9 mouse cellular contexts compared by ENCODE assay signal in genomic region chr11:78116146-78116410, GRCm38 (mm10). TPM values are rescaled to one million over a fixed set of nuclear protein-coding genes. Genes with fewer than 3 reads are reported as not detected.
DNase-seq lines count a peak whose midpoint lies in the region; ATAC-seq and TF ChIP-seq lines count a peak whose summit lies in the region.
"Had no signal": no experiment of that assay in that cellular context is flagged by ENCODE, and none has a peak within 500 bp of the region (broad histone marks: within the 10 kb centered on the region; RNA-seq: fewer than 3 reads in every experiment).

No protein-coding gene starts in this region.

- TF ChIP-seq POLR2A in cerebellum, adult 2 months (IDR thresholded peaks at IDR 0.05; ENCODE audit: borderline replicate concordance, insufficient read depth, low read length) = no peak

- H3K9me3 ChIP-seq in forebrain, embryonic 13.5 days (replicated peaks) = no peaks in the 10 kb centered on the region
- no peaks in the 10 kb centered on the region for H3K9me3 ChIP-seq in liver, embryonic 15.5 days (replicated peaks)

- H3K36me3 ChIP-seq in forebrain, embryonic 13.5 days (ENCODE audit: poor library complexity, severe bottlenecking) = no peaks in the 10 kb centered on the region
- H3K36me3 ChIP-seq in liver, embryonic 15.5 days (replicated peaks) = no peaks in the 10 kb centered on the region

- ATAC-seq in forebrain, embryonic 13.5 days = no peak
- no peak for ATAC-seq in liver, embryonic 15.5 days (ENCODE audit: insufficient read depth)
- ATAC-seq in activated CD4-positive, CD25-positive, alpha-beta regulatory T cell, adult 4 months = no peak

- no peaks in the 10 kb centered on the region for H3K27me3 ChIP-seq in cerebellum, adult 2 months (ENCODE audit: control insufficient read depth, insufficient read depth, low read length)
- no peaks in the 10 kb centered on the region for H3K27me3 ChIP-seq in forebrain, embryonic 13.5 days
- no peaks in the 10 kb centered on the region for H3K27me3 ChIP-seq in liver, embryonic 15.5 days

- TF ChIP-seq CTCF in cerebellum, adult 2 months (IDR thresholded peaks at IDR 0.05; ENCODE audit: borderline replicate concordance, insufficient read depth, low read depth, low read length) = no peak

- H3K4me1 ChIP-seq in cerebellum, adult 2 months (ENCODE audit: control insufficient read depth, insufficient read depth, low read length) = peaks cover 4% of the 10 kb centered on the region
- peaks cover 58% of the 10 kb centered on the region for H3K4me1 ChIP-seq in forebrain, embryonic 13.5 days
- H3K4me1 ChIP-seq in liver, embryonic 15.5 days (replicated peaks) = peaks cover 73% of the 10 kb centered on the region

- H3K9ac ChIP-seq in forebrain, embryonic 13.5 days = peak overlapping the region; percentile 88
- H3K9ac ChIP-seq in liver, embryonic 15.5 days = peak overlapping the region; percentile 65

- 8% methylated on average over 5 of the region's 5 CpGs for WGBS in cerebellum, adult 2 months
- WGBS in forebrain, embryonic 13.5 days = 2% methylated on average over 5 of the region's 5 CpGs
- WGBS in liver, embryonic 15.5 days (ENCODE audit: insufficient replicate concordance) = 7% methylated on average over 5 of the region's 5 CpGs

- DNase-seq in cerebellum, adult 2 months = no peak
- DNase-seq in cerebellum, postnatal 25 days = no peak
- DNase-seq in 416B (ENCODE audit: low read depth) = peak; percentile 58
- no peak for DNase-seq in cerebellum, adult 9-10 months
- no peak for DNase-seq in spleen, adult 18-20 months
- DNase-seq: cerebellum, adult 9-11 months had no signal

- peak overlapping the region; percentile 84 for H3K4me3 ChIP-seq in cerebellum, adult 2 months (replicated peaks; ENCODE audit: insufficient read depth, low read depth, low read length)
- peak overlapping the region; percentile 80 for H3K4me3 ChIP-seq in forebrain, embryonic 13.5 days
- peak overlapping the region; percentile 73 for H3K4me3 ChIP-seq in liver, embryonic 15.5 days (replicated peaks)

- peak overlapping the region; percentile 73 for H3K4me2 ChIP-seq in forebrain, embryonic 13.5 days
- H3K4me2 ChIP-seq in liver, embryonic 15.5 days = peak overlapping the region; percentile 80

- H3K27ac ChIP-seq in cerebellum, adult 2 months (ENCODE audit: insufficient read depth, low read length) = peak overlapping the region; percentile 36; the same call in 1 of the 2 replicates
- H3K27ac ChIP-seq in forebrain, embryonic 13.5 days = peak overlapping the region; percentile 93
- peak overlapping the region; percentile 74 for H3K27ac ChIP-seq in liver, embryonic 15.5 days (replicated peaks)

RNA-seq across cellular contexts. Expression of gene Fam222b, which starts 21.6 kb away (rescaled TPM):
- 23.0 and 23.5 TPM in 2 replicates for polyA plus RNA-seq in cerebellum, adult 2 months (2012; rRNA removed)
- polyA plus RNA-seq in forebrain, embryonic 13.5 days (2015; fragmentation: Nextera tagmentation; extraction: Ambion mirVana) = 22.1 and 23.7 TPM in 2 replicates
- 4.2 and 4.3 TPM in 2 replicates for polyA plus RNA-seq in liver, embryonic 15.5 days (2015; fragmentation: Nextera tagmentation; extraction: Ambion mirVana)
- polyA plus RNA-seq in activated CD4-positive, CD25-positive, alpha-beta regulatory T cell, adult 4 months (2017; shearing (Covaris generic)) = 10 to 100 TPM; 12.0 to 15.8 TPM

RNA-seq across cellular contexts. Expression of gene Eral1, which starts 35.9 kb away (rescaled TPM):
- polyA plus RNA-seq in cerebellum, adult 2 months (2012; rRNA removed) = 34.0 and 35.8 TPM in 2 replicates
- polyA plus RNA-seq in forebrain, embryonic 13.5 days (2015; fragmentation: Nextera tagmentation; extraction: Ambion mirVana) = 33.0 and 36.6 TPM in 2 replicates
- polyA plus RNA-seq in liver, embryonic 15.5 days (2015; fragmentation: Nextera tagmentation; extraction: Ambion mirVana) = 13.8 and 13.9 TPM in 2 replicates
- polyA plus RNA-seq in activated CD4-positive, CD25-positive, alpha-beta regulatory T cell, adult 4 months (2017; shearing (Covaris generic)) = 10 to 100 TPM; 36.3 to 40.0 TPM

RNA-seq across cellular contexts. Expression of gene Traf4, which starts 49.3 kb away (rescaled TPM):
- 21.6 and 22.3 TPM in 2 replicates for polyA plus RNA-seq in cerebellum, adult 2 months (2012; rRNA removed)
- 114 and 121 TPM in 2 replicates for polyA plus RNA-seq in forebrain, embryonic 13.5 days (2015; fragmentation: Nextera tagmentation; extraction: Ambion mirVana)
- 27.5 and 32.4 TPM in 2 replicates for polyA plus RNA-seq in liver, embryonic 15.5 days (2015; fragmentation: Nextera tagmentation; extraction: Ambion mirVana)
- polyA plus RNA-seq in activated CD4-positive, CD25-positive, alpha-beta regulatory T cell, adult 4 months (2017; shearing (Covaris generic)) = 1 to 10 TPM; 3.4 to 5.0 TPM

Comparison
In these comparisons a context has a peak if more than half of its experiments do, and no peak if none do; other contexts are left out.
1. H3K27ac ChIP-seq: peak in every context shown above with its lines; median percentile 93 in forebrain, embryonic 13.5 days; 74 in liver, embryonic 15.5 days; 36 in cerebellum, adult 2 months.